Mouse (Mus musculus): ENCODE results near the gene Rnf5.

DNA sequence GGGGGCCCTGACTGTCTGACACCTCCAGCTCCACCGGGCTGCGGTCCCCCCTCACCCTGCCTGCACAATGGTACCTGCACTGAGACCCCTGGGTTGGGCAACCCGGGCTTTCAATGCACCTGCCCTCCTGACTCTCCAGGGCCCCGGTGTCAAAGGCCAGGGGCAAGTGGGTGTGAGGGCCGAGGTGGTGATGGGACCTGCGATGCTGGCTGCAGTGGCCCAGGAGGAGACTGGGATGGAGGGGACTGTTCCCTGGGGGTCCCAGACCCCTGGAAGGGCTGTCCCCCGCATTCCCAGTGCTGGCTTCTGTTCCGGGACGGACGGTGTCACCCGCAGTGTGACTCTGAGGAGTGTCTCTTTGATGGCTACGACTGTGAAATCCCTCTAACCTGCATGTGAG is 21.0 kb downstream of the Rnf5 start:
- TF ChIP-seq POLR2A (IDR thresholded peaks at IDR 0.05; ENCODE audit: insufficient read length, low read depth), result no peak
- no peak for TF ChIP-seq MYOD1 (IDR thresholded peaks at IDR 0.05; ENCODE audit: control insufficient read depth in 1 of 3, insufficient read length in 2 of 3, low read depth in 2 of 3)
- TF ChIP-seq MAX (IDR thresholded peaks at IDR 0.05; ENCODE audit: low read depth), result no peak
- no peak for TF ChIP-seq USF1 (IDR thresholded peaks at IDR 0.05; ENCODE audit: low read depth)
- no peak for TF ChIP-seq E2F4 (IDR thresholded peaks at IDR 0.05; ENCODE audit: insufficient read depth)
- TF ChIP-seq MYOG (IDR thresholded peaks at IDR 0.05; ENCODE audit: control insufficient read depth in 1 of 3, insufficient read depth in 1 of 3, insufficient read length in 2 of 3, low read depth in 2 of 3), result no peak
- TF ChIP-seq TCF12 (IDR thresholded peaks at IDR 0.05; ENCODE audit: insufficient read depth, poor library complexity, severe bottlenecking), result no peak
- no peak for TF ChIP-seq SRF (IDR thresholded peaks at IDR 0.05; ENCODE audit: control insufficient read depth, insufficient read length, low read depth)
- TF ChIP-seq TCF3 (IDR thresholded peaks at IDR 0.05; ENCODE audit: insufficient read length, low read depth), result no peak
- no peak for TF ChIP-seq CEBPB (IDR thresholded peaks at IDR 0.05; ENCODE audit: insufficient read depth, poor library complexity, severe bottlenecking)
- TF ChIP-seq POLR2AphosphoS2 (IDR thresholded peaks at IDR 0.05; ENCODE audit: insufficient read length, low read depth), result no peak

Measured in myocyte (in vitro differentiated cells).